Mouse (Mus musculus): ENCODE measurements at regions not wholly inside any gene's neighbourhood (a gene's known extent, or its start where the extent isn't known, plus 50 kb on each side); places are given as distances from the start of the nearest gene placed in this dataset.

GRCm38 (mm10) chr1:83869046-83869445, 461.0 kb upstream of the Sphkap start:
- no peak overlapping the region for H3K4me2 ChIP-seq (replicated peaks; ENCODE audit: low read depth)
- no peaks in the 10 kb centered on the region for H3K9me3 ChIP-seq (ENCODE audit: control insufficient read depth)
- no peak for TF ChIP-seq CTCF (IDR thresholded peaks at IDR 0.05; ENCODE audit: low read depth)
- H3K9ac ChIP-seq (ENCODE audit: low read depth, low read length): no peak overlapping the region
- no peak for ATAC-seq
- no peaks in the 10 kb centered on the region for H3K36me3 ChIP-seq (ENCODE audit: control insufficient read depth, insufficient read depth)
- H3K27me3 ChIP-seq (replicated peaks; ENCODE audit: control insufficient read depth, insufficient read depth, low read length): no peaks in the 10 kb centered on the region
- no peak overlapping the region for H3K4me3 ChIP-seq (ENCODE audit: low read depth, low read length)
- no peak overlapping the region for H3K27ac ChIP-seq (ENCODE audit: low read depth, low read length)
- WGBS: 87% methylated on average over 2 of the region's 2 CpGs
- H3K4me1 ChIP-seq (replicated peaks; ENCODE audit: control insufficient read depth, insufficient read depth, low read length): no peaks in the 10 kb centered on the region

GRCm38 (mm10) chr1:83862541-83862940, 454.5 kb upstream of the Sphkap start:
- no peaks in the 10 kb centered on the region for H3K4me1 ChIP-seq (replicated peaks; ENCODE audit: control insufficient read depth, insufficient read depth, low read length)
- 53% methylated on average over 1 of the region's 1 CpGs for WGBS
- H3K9me3 ChIP-seq (ENCODE audit: control insufficient read depth): no peaks in the 10 kb centered on the region
- ATAC-seq: no peak
- H3K9ac ChIP-seq (ENCODE audit: low read depth, low read length): no peak overlapping the region
- H3K4me3 ChIP-seq (ENCODE audit: low read depth, low read length): no peak overlapping the region
- no peak for TF ChIP-seq CTCF (IDR thresholded peaks at IDR 0.05; ENCODE audit: low read depth)
- no peaks in the 10 kb centered on the region for H3K27me3 ChIP-seq (replicated peaks; ENCODE audit: control insufficient read depth, insufficient read depth, low read length)
- no peak overlapping the region for H3K4me2 ChIP-seq (replicated peaks; ENCODE audit: low read depth)
- no peak overlapping the region for H3K27ac ChIP-seq (ENCODE audit: low read depth, low read length)
- no peaks in the 10 kb centered on the region for H3K36me3 ChIP-seq (ENCODE audit: control insufficient read depth, insufficient read depth)

- no peaks in the 10 kb centered on the region for H3K9me3 ChIP-seq (ENCODE audit: control insufficient read depth)
- no peaks in the 10 kb centered on the region for H3K36me3 ChIP-seq (ENCODE audit: control insufficient read depth, insufficient read depth)
- WGBS: 73% methylated on average over 3 of the region's 3 CpGs
- ATAC-seq: no peak
- H3K9ac ChIP-seq (ENCODE audit: low read depth, low read length): no peak overlapping the region
- H3K4me3 ChIP-seq (ENCODE audit: low read depth, low read length): no peak overlapping the region
- H3K27ac ChIP-seq (ENCODE audit: low read depth, low read length): no peak overlapping the region
- H3K27me3 ChIP-seq (replicated peaks; ENCODE audit: control insufficient read depth, insufficient read depth, low read length): no peaks in the 10 kb centered on the region
- no peak overlapping the region for H3K4me2 ChIP-seq (replicated peaks; ENCODE audit: low read depth)
- TF ChIP-seq CTCF (IDR thresholded peaks at IDR 0.05; ENCODE audit: low read depth): no peak
- H3K4me1 ChIP-seq (replicated peaks; ENCODE audit: control insufficient read depth, insufficient read depth, low read length): no peaks in the 10 kb centered on the region
Observed at GRCm38 (mm10) chr1:83862128-83862527, 454.1 kb upstream of the Sphkap start.

GRCm38 (mm10) chr1:83859732-83860424, 451.9 kb upstream of the Sphkap start:
- no peak overlapping the region for H3K27ac ChIP-seq (ENCODE audit: low read depth, low read length)
- H3K4me1 ChIP-seq (replicated peaks; ENCODE audit: control insufficient read depth, insufficient read depth, low read length): no peaks in the 10 kb centered on the region
- H3K4me2 ChIP-seq (replicated peaks; ENCODE audit: low read depth): no peak overlapping the region
- no peak overlapping the region for H3K9ac ChIP-seq (ENCODE audit: low read depth, low read length)
- H3K36me3 ChIP-seq (ENCODE audit: control insufficient read depth, insufficient read depth): no peaks in the 10 kb centered on the region
- ATAC-seq: no peak
- H3K9me3 ChIP-seq (ENCODE audit: control insufficient read depth): no peaks in the 10 kb centered on the region
- no peak for TF ChIP-seq CTCF (IDR thresholded peaks at IDR 0.05; ENCODE audit: low read depth)
- 72% methylated on average over 3 of the region's 3 CpGs for whole genome bisulfite sequencing
- H3K4me3 ChIP-seq (ENCODE audit: low read depth, low read length): no peak overlapping the region
- no peaks in the 10 kb centered on the region for H3K27me3 ChIP-seq (replicated peaks; ENCODE audit: control insufficient read depth, insufficient read depth, low read length)

GRCm38 (mm10) chr1:83853996-83854395, 446.0 kb upstream of the Sphkap start:
- no peaks in the 10 kb centered on the region for H3K4me1 ChIP-seq (replicated peaks; ENCODE audit: control insufficient read depth, insufficient read depth, low read length)
- no peaks in the 10 kb centered on the region for H3K36me3 ChIP-seq (ENCODE audit: control insufficient read depth, insufficient read depth)
- no peak for TF ChIP-seq CTCF (IDR thresholded peaks at IDR 0.05; ENCODE audit: low read depth)
- no peak overlapping the region for H3K4me2 ChIP-seq (replicated peaks; ENCODE audit: low read depth)
- ATAC-seq: no peak
- no peak overlapping the region for H3K9ac ChIP-seq (ENCODE audit: low read depth, low read length)
- no peaks in the 10 kb centered on the region for H3K27me3 ChIP-seq (replicated peaks; ENCODE audit: control insufficient read depth, insufficient read depth, low read length)
- no peak overlapping the region for H3K27ac ChIP-seq (ENCODE audit: low read depth, low read length)
- no peak overlapping the region for H3K4me3 ChIP-seq (ENCODE audit: low read depth, low read length)
- H3K9me3 ChIP-seq (ENCODE audit: control insufficient read depth): no peaks in the 10 kb centered on the region
- 94% methylated on average over 5 of the region's 5 CpGs for WGBS

GRCm38 (mm10) chr1:83851081-83851480, 443.1 kb upstream of the Sphkap start:
- no peak for TF ChIP-seq CTCF (IDR thresholded peaks at IDR 0.05; ENCODE audit: low read depth)
- WGBS: 77% methylated on average over 6 of the region's 6 CpGs

More at GRCm38 (mm10) chr1:83851081-83851480, 443.1 kb upstream of the Sphkap start:
- H3K27ac ChIP-seq (ENCODE audit: low read depth, low read length): no peak overlapping the region
- no peaks in the 10 kb centered on the region for H3K27me3 ChIP-seq (replicated peaks; ENCODE audit: control insufficient read depth, insufficient read depth, low read length)
- H3K4me1 ChIP-seq (replicated peaks; ENCODE audit: control insufficient read depth, insufficient read depth, low read length): no peaks in the 10 kb centered on the region
- no peak for ATAC-seq
- H3K9me3 ChIP-seq (ENCODE audit: control insufficient read depth): no peaks in the 10 kb centered on the region
- no peak overlapping the region for H3K4me3 ChIP-seq (ENCODE audit: low read depth, low read length)
- no peak overlapping the region for H3K4me2 ChIP-seq (replicated peaks; ENCODE audit: low read depth)
- no peaks in the 10 kb centered on the region for H3K36me3 ChIP-seq (ENCODE audit: control insufficient read depth, insufficient read depth)
- H3K9ac ChIP-seq (ENCODE audit: low read depth, low read length): no peak overlapping the region
